Mouse (Mus musculus): ENCODE measurements around the gene Ext2. TPM values are rescaled to one million over a fixed set of nuclear protein-coding genes. Genes with fewer than 3 reads are reported as not detected.

Gene Ext2
- polyA plus RNA-seq, 1 experiment from 2014 or later = 77.0 TPM

DNA sequence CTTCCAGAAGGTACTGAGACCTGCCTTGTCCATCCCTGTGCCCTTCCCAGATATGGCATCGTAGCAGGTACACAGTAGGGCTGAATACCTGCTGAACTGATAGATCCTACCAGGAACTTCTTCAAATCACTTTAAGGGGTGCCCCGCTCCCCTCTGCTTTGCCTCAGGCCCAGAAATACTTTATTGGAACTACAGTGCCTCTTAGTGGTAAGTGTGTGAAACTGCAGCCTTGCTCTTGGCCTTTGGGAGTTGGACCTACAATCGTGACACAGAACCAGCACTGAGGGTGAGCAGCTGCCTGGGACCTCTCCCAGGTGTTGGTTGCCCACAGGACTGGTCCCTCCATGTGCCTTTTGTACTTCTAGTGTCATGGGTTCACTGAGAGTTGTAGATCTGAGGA lies 163.4 kb downstream of the Ext2 start:
- Histone ChIP-seq H3K27me3 (ENCODE audit: control insufficient read depth, insufficient read depth, low read length) (no peaks in the 10 kb centered on the region), H3K9ac (ENCODE audit: low read length) (no peak overlapping the region), H3K36me3 (ENCODE audit: control insufficient read depth, insufficient read depth, low read length) (no peaks in the 10 kb centered on the region), H3K4me3 (ENCODE audit: low read depth, low read length) (no peak overlapping the region), H3K27ac (ENCODE audit: low read depth, low read length) (no peak overlapping the region), H3K4me1 (ENCODE audit: control insufficient read depth, insufficient read depth, low read length) (peaks cover 6% of the 10 kb centered on the region; the same call in 1 of the 2 replicates), H3K9me3 (ENCODE audit: control insufficient read depth, low read length) (no peaks in the 10 kb centered on the region), H3K4me2 (ENCODE audit: low read depth) (no peak overlapping the region)
- 39% methylated on average over 3 of the region's 3 CpGs for WGBS
- no peak for ATAC-seq (ENCODE audit: insufficient read depth, low FRiP score, low TSS enrichment)
- DNase-seq (ENCODE audit: low spot score) = peak; percentile 36

DNA sequence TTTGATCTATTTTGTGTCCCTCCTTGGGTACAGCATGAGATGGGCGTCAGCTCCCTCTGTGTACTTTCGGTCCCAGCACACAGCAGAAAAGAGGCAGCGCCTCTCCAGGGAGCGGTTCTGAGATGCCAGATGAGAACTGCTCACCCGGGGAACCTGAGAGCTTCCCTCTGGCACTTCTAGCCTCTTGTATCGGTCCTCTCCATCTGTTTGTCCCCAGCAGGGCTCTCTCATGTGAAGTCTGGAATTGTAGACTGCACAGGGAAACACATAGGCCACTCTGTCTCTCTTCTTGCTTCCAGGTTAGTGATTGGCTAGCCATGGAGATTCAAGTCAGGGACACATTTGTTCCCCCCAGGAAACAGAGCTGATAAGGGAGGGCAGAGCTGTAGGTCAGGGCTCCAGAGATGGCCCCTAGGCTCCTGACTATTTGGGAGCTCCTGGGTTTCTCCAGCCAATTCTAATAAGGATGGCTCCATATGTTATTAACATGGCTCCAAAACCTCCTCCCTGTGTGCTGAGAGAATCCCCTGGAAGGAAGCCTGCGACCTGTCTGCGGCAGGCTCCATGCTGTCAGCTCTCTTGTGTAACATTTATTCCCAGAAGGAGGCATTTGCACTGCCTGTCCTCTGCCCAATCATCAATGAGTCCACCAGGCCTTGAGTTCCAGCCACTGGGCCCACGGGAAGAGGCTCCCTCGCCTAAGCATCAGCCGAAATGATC lies 167.9 kb downstream of the Ext2 start:
- DNase-seq (ENCODE audit: low spot score) = no peak
- H3K4me3 ChIP-seq (ENCODE audit: low read depth, low read length) = no peak overlapping the region
- H3K9ac ChIP-seq (ENCODE audit: low read length) = no peak overlapping the region
- no peak overlapping the region for H3K4me2 ChIP-seq (ENCODE audit: low read depth)
- ATAC-seq (ENCODE audit: insufficient read depth, low FRiP score, low TSS enrichment) = no peak
- H3K27me3 ChIP-seq (ENCODE audit: control insufficient read depth, insufficient read depth, low read length) = peaks cover 20% of the 10 kb centered on the region
- H3K27ac ChIP-seq (ENCODE audit: low read depth, low read length) = no peak overlapping the region
- no peaks in the 10 kb centered on the region for H3K9me3 ChIP-seq (ENCODE audit: control insufficient read depth, low read length)
- H3K4me1 ChIP-seq (ENCODE audit: control insufficient read depth, insufficient read depth, low read length) = no peaks in the 10 kb centered on the region
- H3K36me3 ChIP-seq (ENCODE audit: control insufficient read depth, insufficient read depth, low read length) = no peaks in the 10 kb centered on the region
- 71% methylated on average over 11 of the region's 11 CpGs for WGBS

- no peak overlapping the region for H3K9ac ChIP-seq (ENCODE audit: low read length)
- DNase-seq (ENCODE audit: low spot score) (no peak), ATAC-seq (ENCODE audit: insufficient read depth, low FRiP score, low TSS enrichment) (no peak)
- H3K9me3 ChIP-seq (ENCODE audit: control insufficient read depth, low read length) = no peaks in the 10 kb centered on the region
- H3K36me3 ChIP-seq (ENCODE audit: control insufficient read depth, insufficient read depth, low read length) = no peaks in the 10 kb centered on the region
- H3K27ac ChIP-seq (ENCODE audit: low read depth, low read length) = no peak overlapping the region
- H3K27me3 ChIP-seq (ENCODE audit: control insufficient read depth, insufficient read depth, low read length) = peaks cover 68% of the 10 kb centered on the region
- no peak overlapping the region for H3K4me2 ChIP-seq (ENCODE audit: low read depth)
- WGBS = 36% methylated on average over 4 of the region's 4 CpGs
- H3K4me3 ChIP-seq (ENCODE audit: low read depth, low read length) = no peak overlapping the region
- no peaks in the 10 kb centered on the region for H3K4me1 ChIP-seq (ENCODE audit: control insufficient read depth, insufficient read depth, low read length)
These were observed 173.0 kb downstream of the Ext2 start for GRCm38 (mm10) chr2:93649243-93649870.

DNA sequence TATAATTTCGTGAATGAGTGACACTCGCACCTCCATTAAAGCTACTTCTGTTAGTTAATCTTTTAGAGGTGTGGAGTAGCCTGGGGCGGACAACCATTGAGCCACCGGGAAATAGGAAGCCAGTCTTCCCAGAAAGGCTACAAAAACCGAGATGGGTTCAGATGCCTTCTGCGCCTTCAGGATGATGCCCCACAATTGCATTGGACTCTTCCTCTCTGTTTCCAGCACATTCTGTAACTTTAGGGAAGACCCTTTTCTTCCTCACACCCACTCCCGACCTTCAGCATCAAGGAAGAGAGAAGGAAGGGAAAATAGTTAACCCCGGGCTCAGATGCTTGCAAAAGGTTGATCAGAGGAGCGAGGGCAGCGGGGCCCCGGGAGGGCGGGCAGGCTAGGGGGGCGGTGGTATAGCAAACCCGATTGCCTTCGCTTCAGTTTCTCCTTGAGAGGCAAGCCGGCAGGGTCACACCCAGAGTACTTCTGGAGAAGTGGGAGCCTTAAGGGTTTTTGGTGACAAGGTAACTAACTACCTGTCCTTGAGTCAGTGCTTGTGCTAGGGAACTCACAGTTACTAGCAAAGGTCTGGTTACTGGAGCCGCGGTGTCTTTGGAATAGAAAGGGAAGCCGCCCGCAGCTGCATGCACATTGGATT lies 174.3 kb downstream of the Ext2 start:
- no peaks in the 10 kb centered on the region for H3K36me3 ChIP-seq (ENCODE audit: control insufficient read depth, insufficient read depth, low read length)
- DNase-seq (ENCODE audit: low spot score) (no peak), ATAC-seq (ENCODE audit: insufficient read depth, low FRiP score, low TSS enrichment) (no peak)
- H3K9ac ChIP-seq (ENCODE audit: low read length) = no peak overlapping the region
- H3K27me3 ChIP-seq (ENCODE audit: control insufficient read depth, insufficient read depth, low read length) = peaks cover 81% of the 10 kb centered on the region
- under 1% methylated on average over 20 of the region's 20 CpGs for WGBS
- H3K4me1 ChIP-seq (ENCODE audit: control insufficient read depth, insufficient read depth, low read length) = peaks cover 3% of the 10 kb centered on the region
- H3K9me3 ChIP-seq (ENCODE audit: control insufficient read depth, low read length) = no peaks in the 10 kb centered on the region
- H3K4me3 ChIP-seq (ENCODE audit: low read depth, low read length) = no peak overlapping the region
- no peak overlapping the region for H3K27ac ChIP-seq (ENCODE audit: low read depth, low read length)
- no peak overlapping the region for H3K4me2 ChIP-seq (ENCODE audit: low read depth)

GRCm38 (mm10) chr2:93647051-93647923 lies 175.1 kb downstream of the Ext2 start:
- no peaks in the 10 kb centered on the region for H3K36me3 ChIP-seq (ENCODE audit: control insufficient read depth, insufficient read depth, low read length)
- no peak overlapping the region for H3K9ac ChIP-seq (ENCODE audit: low read length)
- DNase-seq (ENCODE audit: low spot score) (peak; percentile 60), ATAC-seq (ENCODE audit: insufficient read depth, low FRiP score, low TSS enrichment) (no peak)
- H3K27me3 ChIP-seq (ENCODE audit: control insufficient read depth, insufficient read depth, low read length) = peaks cover 88% of the 10 kb centered on the region
- under 1% methylated on average over 44 of the region's 44 CpGs for WGBS
- H3K4me2 ChIP-seq (ENCODE audit: low read depth) = peak overlapping the region; percentile 28; the same call in 1 of the 2 replicates
- H3K27ac ChIP-seq (ENCODE audit: low read depth, low read length) = no peak overlapping the region
- no peaks in the 10 kb centered on the region for H3K9me3 ChIP-seq (ENCODE audit: control insufficient read depth, low read length)
- H3K4me1 ChIP-seq (ENCODE audit: control insufficient read depth, insufficient read depth, low read length) = peaks cover 8% of the 10 kb centered on the region
- 0 out of 2 replicates have a peak overlapping the region, but pooled peaks have one; percentile 3 for H3K4me3 ChIP-seq (ENCODE audit: low read depth, low read length)

DNA sequence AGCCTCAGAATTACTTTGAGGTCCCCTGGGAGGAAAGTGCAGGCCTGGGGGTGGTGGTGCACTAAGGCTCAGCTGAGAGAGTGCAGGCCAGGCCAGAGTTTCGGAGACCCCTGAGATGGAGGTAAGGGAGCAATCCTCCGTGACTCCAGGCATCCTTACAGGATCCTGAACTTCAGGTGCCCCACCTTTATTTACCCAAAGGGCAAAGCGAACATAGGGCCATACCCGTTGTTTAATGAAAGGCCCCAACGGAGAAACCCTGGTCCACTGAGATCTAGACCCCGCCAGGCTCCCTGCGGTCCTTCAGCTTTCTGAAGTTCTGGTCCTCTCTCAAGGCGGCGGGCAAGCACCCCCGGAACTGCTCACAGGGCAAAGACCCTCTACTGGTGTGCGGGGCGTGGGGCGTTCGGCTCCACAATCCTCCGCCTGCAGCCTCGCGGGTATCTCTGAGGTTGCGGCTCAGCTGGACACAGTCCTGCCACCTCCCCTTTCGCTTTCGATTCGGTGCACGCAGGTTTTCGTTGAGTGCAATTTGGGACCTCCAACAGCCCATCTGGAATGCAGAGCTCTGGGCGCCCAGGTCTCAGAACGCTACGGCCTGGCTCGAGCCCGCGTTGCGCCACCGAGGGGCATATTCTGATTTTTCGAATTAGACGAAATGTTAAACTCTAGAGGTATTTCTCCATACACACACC lies 176.6 kb downstream of the Ext2 start:
- Histone ChIP-seq H3K27me3 (ENCODE audit: control insufficient read depth, insufficient read depth, low read length) (peaks cover 96% of the 10 kb centered on the region), H3K4me3 (ENCODE audit: low read depth, low read length) (peak overlapping the region; percentile 12), H3K9me3 (ENCODE audit: control insufficient read depth, low read length) (no peaks in the 10 kb centered on the region), H3K27ac (ENCODE audit: low read depth, low read length) (no peak overlapping the region), H3K4me1 (ENCODE audit: control insufficient read depth, insufficient read depth, low read length) (peaks cover 8% of the 10 kb centered on the region), H3K9ac (ENCODE audit: low read length) (no peak overlapping the region), H3K36me3 (ENCODE audit: control insufficient read depth, insufficient read depth, low read length) (no peaks in the 10 kb centered on the region), H3K4me2 (ENCODE audit: low read depth) (peak overlapping the region; percentile 32)
- WGBS = 2% methylated on average over 33 of the region's 33 CpGs
- DNase-seq (ENCODE audit: low spot score) (peak; percentile 55), ATAC-seq (ENCODE audit: insufficient read depth, low FRiP score, low TSS enrichment) (no peak)

DNA sequence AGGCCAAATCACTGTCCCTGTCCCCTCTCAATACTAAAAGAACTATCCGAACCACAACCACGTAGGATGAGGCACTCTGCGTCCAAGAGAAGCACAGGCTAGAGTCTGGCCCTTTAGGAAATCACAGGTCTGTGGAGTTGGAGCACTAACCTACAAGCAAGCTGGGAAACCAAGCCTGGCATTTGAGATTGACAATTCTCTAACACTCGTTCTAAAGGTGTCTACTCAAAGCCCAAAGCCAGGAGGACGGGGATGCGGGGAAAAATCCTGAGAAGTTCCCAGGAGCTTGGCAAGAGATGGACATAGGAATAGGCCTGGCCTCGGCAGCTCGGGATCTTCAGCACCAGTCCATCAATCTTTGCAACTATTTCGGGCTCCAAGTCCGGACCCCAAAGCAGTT lies 177.2 kb downstream of the Ext2 start:
- Histone ChIP-seq H3K27ac (ENCODE audit: low read depth, low read length) (no peak overlapping the region), H3K27me3 (ENCODE audit: control insufficient read depth, insufficient read depth, low read length) (peaks cover 96% of the 10 kb centered on the region), H3K4me1 (ENCODE audit: control insufficient read depth, insufficient read depth, low read length) (peaks cover 8% of the 10 kb centered on the region), H3K36me3 (ENCODE audit: control insufficient read depth, insufficient read depth, low read length) (no peaks in the 10 kb centered on the region), H3K9me3 (ENCODE audit: control insufficient read depth, low read length) (no peaks in the 10 kb centered on the region), H3K4me2 (ENCODE audit: low read depth) (no peak overlapping the region; the same call in 1 of the 2 replicates), H3K4me3 (ENCODE audit: low read depth, low read length) (no peak overlapping the region), H3K9ac (ENCODE audit: low read length) (no peak overlapping the region)
- WGBS = 4% methylated on average over 10 of the region's 10 CpGs
- no peak for ATAC-seq (ENCODE audit: insufficient read depth, low FRiP score, low TSS enrichment)
- DNase-seq (ENCODE audit: low spot score) = no peak

DNA sequence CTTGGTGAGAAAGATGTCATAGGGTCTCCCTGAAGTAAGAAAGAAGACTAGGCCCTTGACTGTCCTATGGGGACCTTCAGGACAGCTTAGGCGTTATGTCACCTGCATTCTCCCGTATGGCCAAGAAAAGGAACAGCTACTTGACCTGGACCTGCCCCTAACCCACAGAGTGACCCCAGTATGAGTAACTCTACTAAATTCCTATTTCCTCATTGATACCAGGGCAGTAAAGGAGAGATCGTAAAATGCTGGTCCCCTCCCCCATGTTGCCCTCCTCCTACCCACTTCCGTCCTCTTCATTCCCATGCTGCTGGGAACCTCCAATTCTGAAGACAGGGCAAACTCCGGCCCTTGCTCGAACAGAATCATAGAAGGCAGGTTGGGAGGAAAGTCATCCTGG lies 177.6 kb downstream of the Ext2 start:
- H3K4me3 ChIP-seq (ENCODE audit: low read depth, low read length) = no peak overlapping the region
- no peak for ATAC-seq (ENCODE audit: insufficient read depth, low FRiP score, low TSS enrichment)
- no peaks in the 10 kb centered on the region for H3K9me3 ChIP-seq (ENCODE audit: control insufficient read depth, low read length)
- H3K4me2 ChIP-seq (ENCODE audit: low read depth) = no peak overlapping the region
- peaks cover 96% of the 10 kb centered on the region for H3K27me3 ChIP-seq (ENCODE audit: control insufficient read depth, insufficient read depth, low read length)
- DNase-seq (ENCODE audit: low spot score) = no peak
- peaks cover 8% of the 10 kb centered on the region for H3K4me1 ChIP-seq (ENCODE audit: control insufficient read depth, insufficient read depth, low read length)
- 1% methylated on average over 6 of the region's 6 CpGs for WGBS
- no peak overlapping the region for H3K9ac ChIP-seq (ENCODE audit: low read length)
- no peaks in the 10 kb centered on the region for H3K36me3 ChIP-seq (ENCODE audit: control insufficient read depth, insufficient read depth, low read length)
- H3K27ac ChIP-seq (ENCODE audit: low read depth, low read length) = no peak overlapping the region

Data from neural tube, embryonic 11.5 days (tissue).